Mouse (Mus musculus) megakaryocyte, embryonic 14.5 days (primary cell): ENCODE results near the gene Anks1b.

Experiments used
- FLI1 ChIP-seq: IDR thresholded peaks from 2 replicates; pipeline ENCODE4 v1.6.1; 2012; ENCODE audit warnings: low read length, inconsistent platforms, mixed read lengths
- GATA1 ChIP-seq: IDR thresholded peaks from 3 replicates; pipeline ENCODE4 v1.6.1; 2012; ENCODE audit warnings: mixed read lengths, low read length, inconsistent platforms, borderline replicate concordance

- no peak for TF ChIP-seq FLI1
- TF ChIP-seq GATA1, result no peak
Observed at GRCm38 (mm10) chr10:90966821-90967220, 1093.5 kb downstream of the Anks1b start.
